Mouse (Mus musculus): ENCODE results near the gene Gpatch4.
A peak's percentile ranks its signal among the peaks of the same experiment; 100 is the strongest.

Gene Gpatch4

GRCm38 (mm10) chr3:88101736-88102135 lies 58.8 kb downstream of the Gpatch4 start:
- DNase-seq: no peak

- DNase-seq: peak in 1 of 2 experiments; percentile 27
Measured at GRCm38 (mm10) chr3:88102196-88102595, 59.3 kb downstream of the Gpatch4 start.

- DNase-seq: peak; percentile 23 to 33
Measured at GRCm38 (mm10) chr3:88102611-88103010, 59.7 kb downstream of the Gpatch4 start.
